Mouse (Mus musculus) heart, postnatal 36 days (tissue): ENCODE data around the gene Rassf9. TPM values are rescaled to one million over a fixed set of nuclear protein-coding genes. Genes with fewer than 3 reads are reported as not detected.

Experiments used
- DNase-seq, 2 experiments: peaks; one replicate each; pipeline ENCODE4 v3.0.0; 2021 to 2022
- intact Hi-C: fragments of 180-260 bp; cut with DNase I; formaldehyde crosslinking; loops from one replicate; pipeline ENCODE4 v1.15.1; 2025
- total RNA-seq, 2 experiments: library from RNA; stranded (reverse); gene quantifications; 2 replicates each; pipeline ENCODE4 v1.2.3; 2021

The Rassf9 gene
- total RNA-seq = 10 to 100 TPM; 11.5 to 22.8 TPM

- intact Hi-C loops = loop anchor here (5.0 kb wide), 2 partner anchors 55 to 200 kb away; no protein-coding TSS in a partner anchor
Measured at GRCm38 (mm10) chr10:102511807-102512461, at the start of gene Rassf9. Gene Rassf9, plus strand, starts transcription at chr10:102512222.

DNA sequence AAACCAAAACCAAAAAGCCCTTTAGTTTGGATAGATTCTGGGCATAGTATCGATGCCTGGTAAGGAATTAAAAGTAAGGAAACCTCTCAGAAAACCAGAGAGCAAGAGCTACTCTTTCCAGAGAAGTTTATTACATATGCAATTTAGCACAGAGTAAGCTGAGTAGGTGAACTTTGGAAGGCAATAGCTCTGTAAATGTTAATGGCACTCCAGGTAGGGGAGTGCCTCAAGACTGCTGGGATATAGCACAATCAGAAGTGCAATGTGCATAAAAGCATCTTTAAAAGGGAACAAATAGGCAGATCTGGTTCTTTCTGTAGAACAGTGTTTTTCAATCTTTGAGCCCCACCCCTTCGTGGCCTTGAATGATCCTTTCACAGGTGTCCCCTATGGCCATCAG lies 42.6 kb upstream of the Rassf9 start:
- no peak for DNase-seq
- intact Hi-C loops = no loop called here

More at GRCm38 (mm10) chr10:102511807-102512461, at the start of gene Rassf9:
- peak; percentile 28 to 37 for DNase-seq

DNA sequence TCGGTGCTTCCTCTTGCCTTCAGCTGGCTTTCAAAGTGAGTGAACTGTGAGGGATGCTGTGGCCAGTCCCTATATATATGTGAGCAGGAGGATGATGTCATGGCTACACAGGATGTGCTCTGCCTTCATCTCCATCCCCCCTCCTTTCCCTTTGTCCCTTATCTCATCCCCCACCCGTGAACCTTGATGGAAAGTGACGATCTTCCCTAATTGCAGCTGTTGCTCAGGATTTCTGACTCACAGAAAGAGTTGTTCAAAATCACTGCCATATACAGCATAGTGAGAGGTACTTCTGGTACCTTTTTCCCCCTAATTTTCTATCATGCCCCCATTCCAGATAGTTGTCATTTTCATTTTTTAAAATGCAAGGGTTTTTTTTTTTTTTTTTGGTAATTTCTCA lies 21.6 kb upstream of the Rassf9 start, which contains the start of gene Nts:
Gene Nts (minus strand): TSS at position 101 of the 400 bp plus-strand sequence.
- no peak for DNase-seq
- intact Hi-C loops = loop anchor here (2.0 kb wide), 1 partner anchor 332 kb away; no protein-coding TSS in a partner anchor

DNA sequence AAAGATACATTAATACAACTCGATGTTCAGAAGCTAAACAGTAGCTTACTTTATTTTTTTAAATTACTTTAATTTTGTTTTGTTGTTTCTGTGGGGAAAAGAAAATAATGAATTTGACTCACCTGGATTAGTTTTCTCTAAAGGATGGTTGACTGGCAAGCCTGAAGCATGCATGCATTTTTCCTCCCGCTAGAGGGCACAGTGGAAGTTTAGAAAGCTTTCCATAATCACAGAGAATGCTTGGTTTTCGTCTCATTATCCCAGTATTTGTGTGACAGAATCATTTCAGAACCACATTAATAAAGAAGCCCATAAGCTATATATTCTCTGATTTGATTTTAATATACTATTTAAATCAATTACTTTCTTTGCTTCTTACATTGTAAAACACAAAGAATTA lies 20.2 kb upstream of the Rassf9 start:
- peak in 1 of 2 experiments; percentile 39 for DNase-seq

DNA sequence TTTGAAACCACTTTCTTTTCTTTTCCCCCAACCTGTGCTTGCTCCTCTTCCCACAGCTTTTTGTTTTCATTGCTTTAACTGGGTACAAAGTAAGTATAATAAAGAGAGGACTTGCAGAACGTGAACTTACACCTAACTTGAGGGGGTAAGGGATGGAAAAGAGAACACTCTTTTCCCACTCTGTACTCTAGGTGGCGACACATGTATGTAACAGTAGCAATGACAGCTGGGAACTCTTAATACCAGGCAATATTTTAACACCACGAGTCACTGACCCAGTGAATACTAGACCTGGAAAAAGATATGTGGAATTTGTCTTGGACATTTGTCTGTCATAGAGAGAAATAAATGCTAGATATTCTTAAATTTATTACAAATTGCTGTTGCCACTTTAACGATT lies 13.3 kb upstream of the Rassf9 start:
- intact Hi-C loops = loop anchor here (1.0 to 2.0 kb wide), 2 partner anchors 237 to 324 kb away; no protein-coding TSS in a partner anchor
- no peak for DNase-seq

More for the DNA sequence above, 20.2 kb upstream of the Rassf9 start:
- intact Hi-C loops = loop anchor here (2.0 kb wide), 1 partner anchor 331 kb away; no protein-coding TSS in a partner anchor

DNA sequence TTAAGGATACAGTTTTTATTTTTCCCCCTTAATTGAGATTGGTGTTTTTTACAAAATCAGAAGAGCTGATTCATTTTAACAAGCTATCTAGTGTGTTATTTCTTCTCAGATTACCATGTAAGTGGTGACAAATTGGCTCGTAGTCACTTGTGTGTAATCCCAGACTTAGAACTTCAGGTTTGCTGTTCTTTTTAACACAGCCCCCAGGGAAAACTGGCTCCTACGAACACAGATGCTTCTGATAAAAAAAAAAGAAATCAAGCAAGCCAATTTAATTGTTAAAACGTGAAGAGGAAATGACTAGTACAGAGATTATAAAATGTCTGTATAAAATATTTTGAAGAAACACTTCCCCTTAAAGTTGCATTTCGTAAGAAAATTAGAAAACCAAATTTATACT lies 4.6 kb upstream of the Rassf9 start:
- intact Hi-C loops = no loop called here
- no peak for DNase-seq

DNA sequence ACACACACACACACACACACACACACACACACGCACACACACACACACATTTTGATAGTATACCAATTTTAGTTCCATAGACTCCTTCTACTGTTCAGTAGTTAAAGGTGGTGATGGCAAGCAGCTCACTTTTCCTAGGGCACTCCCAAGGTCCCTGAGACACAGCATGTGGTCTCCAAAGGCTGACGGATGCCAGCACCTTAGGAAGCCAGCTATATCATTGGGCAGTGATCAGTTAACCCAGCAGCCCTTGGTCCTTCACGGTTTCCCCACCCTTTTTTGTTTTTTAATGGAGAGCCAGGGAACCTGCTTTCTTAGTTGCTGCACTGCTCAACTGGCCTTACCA lies 588 bp upstream of the Rassf9 start:
- no peak for DNase-seq
- intact Hi-C loops = loop anchor here (5.0 kb wide), 2 partner anchors 56 to 201 kb away; no protein-coding TSS in a partner anchor

GRCm38 (mm10) chr10:102514159-102514558 lies 2.1 kb downstream of the Rassf9 start:
- intact Hi-C loops = loop anchor here (5.0 kb wide), 2 partner anchors 53 to 198 kb away; no protein-coding TSS in a partner anchor
- DNase-seq = no peak

DNA sequence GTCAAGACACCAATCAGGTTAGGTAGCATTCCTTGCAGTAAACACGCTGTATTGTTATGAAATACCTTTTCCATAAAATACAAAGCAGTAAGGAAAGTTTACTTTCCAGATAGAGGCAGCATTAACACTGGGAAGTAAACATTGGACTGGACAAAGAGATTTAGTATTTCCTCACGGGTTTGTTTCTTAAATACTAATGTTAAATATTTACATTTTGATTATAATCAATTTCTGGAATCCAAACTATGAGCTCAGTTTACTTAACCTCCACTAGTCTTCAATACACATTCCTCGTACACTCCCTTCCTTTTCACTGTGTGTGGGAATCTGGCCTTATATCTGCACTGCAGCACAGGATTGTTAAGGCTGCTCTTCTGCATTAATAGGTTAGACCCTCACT lies 15.9 kb downstream of the Rassf9 start:
- intact Hi-C loops = no loop called here
- DNase-seq = no peak

DNA sequence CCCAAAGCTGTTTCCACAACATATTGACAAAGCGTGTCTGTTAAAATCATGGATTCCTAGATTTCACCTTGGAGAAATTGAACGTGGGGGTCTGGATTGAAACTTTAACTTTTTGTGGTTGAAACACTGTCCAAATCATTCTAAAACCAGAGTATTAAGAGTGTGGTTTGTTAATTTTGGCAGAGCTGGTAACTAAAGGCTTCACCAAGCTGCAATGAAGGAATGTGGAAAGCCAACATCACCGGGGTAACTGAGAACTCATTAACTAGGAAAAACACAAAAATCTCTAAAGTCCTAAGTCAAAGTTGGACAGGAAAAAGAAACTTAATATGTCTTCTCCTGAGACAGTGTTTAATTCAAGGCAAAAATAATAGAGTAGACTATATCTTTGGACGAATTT lies 41.9 kb downstream of the Rassf9 start:
- intact Hi-C loops = no loop called here
- no peak for DNase-seq

DNA sequence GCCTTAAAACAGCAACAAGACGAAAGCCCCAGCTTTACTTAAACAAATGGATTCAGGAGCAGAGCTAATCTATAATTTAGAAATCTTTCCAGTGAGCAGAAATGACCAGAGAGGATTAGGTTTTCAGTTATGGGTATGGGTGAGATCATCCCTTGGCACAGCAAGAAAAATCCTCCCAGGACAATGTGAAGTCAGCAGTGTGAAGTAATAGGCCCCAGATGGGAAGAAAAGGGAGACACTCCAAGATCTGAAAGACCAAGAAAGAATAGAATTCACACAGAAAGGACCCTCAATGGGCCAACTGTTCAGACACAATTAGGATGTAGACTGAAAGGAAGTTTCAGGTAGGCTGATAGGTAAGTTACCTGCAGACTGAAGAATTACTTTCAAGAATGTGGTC lies 50.5 kb downstream of the Rassf9 start:
- DNase-seq = no peak
- intact Hi-C loops = no loop called here

DNA sequence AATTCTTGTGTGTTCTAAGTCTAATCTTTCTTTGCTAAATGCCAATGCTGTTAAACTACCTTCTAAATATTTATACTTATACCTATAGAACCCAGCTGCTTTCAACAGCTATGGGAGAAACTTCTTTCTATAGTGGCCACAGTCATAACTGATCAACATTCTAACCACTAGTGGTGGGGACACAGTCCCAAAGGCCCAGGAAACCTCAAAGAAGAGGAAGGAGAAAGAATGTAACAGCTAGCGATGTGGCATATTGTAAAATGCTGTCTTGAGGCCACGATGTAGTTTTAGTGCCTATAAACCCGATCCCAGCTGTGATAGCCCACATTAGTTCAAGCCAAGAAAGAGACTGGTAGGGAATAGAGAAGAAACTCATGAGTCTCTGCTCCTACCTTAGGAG lies 65.9 kb downstream of the Rassf9 start:
- no peak for DNase-seq
- intact Hi-C loops = no loop called here

DNA sequence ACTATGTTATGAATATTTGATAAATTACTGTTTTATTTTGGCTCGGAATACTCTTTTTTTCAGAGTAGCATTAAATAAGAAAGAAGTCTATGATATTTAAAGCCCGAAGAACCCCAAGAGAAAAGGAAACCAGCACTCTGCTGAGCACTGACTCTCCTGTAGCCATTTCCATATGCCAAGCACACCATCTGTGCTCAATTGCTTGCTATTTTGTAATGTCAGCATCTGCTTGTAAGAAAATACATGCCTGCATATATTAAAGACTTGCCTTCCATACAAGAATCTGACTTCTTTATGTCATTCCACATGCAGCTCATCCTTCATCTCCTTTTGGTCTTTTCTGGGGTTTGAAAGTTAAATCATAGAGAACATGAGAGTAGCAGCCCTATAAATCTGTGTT lies 82.3 kb downstream of the Rassf9 start:
- DNase-seq = no peak
- intact Hi-C loops = no loop called here

Other genes with a start within 250 kb of the Rassf9 start
- gene Nts, start 21.7 kb upstream of the Rassf9 start, total RNA-seq = under 1 TPM; 0.62 to 0.72 TPM